Mouse (Mus musculus) bone marrow, adult 2 months (tissue): ENCODE data around the gene Tigit.

Experiments used
- CTCF ChIP-seq: fragments of 200-500 bp; IDR thresholded peaks from 2 replicates; pipeline ENCODE4 v1.5.1; 2011; ENCODE audit warnings: low read length, control low read depth; ENCODE audit not compliant: control insufficient read depth, insufficient read depth
- POLR2A ChIP-seq: fragments of 200-500 bp; IDR thresholded peaks from 2 replicates; pipeline ENCODE4 v1.6.1; 2011; ENCODE audit warnings: low read depth, mild to moderate bottlenecking, control low read depth, low read length, borderline replicate concordance; ENCODE audit not compliant: control insufficient read depth

- TF ChIP-seq CTCF (no peak), POLR2A (no peak)
Measured at GRCm38 (mm10) chr16:43687968-43688367, 24.0 kb upstream of the Tigit start.
